Mouse (Mus musculus): ENCODE data around the gene Lipa. TPM values are rescaled to one million over a fixed set of nuclear protein-coding genes. Genes with fewer than 3 reads are reported as not detected.

The Lipa gene
- polyA plus RNA-seq, 1 experiment: 8.8 TPM

GRCm38 (mm10) chr19:34517197-34517596, 10.1 kb downstream of the Lipa start:
- TF ChIP-seq CEBPB (IDR thresholded peaks at IDR 0.05; ENCODE audit: low read depth) (no peak), FOSL1 (IDR thresholded peaks at IDR 0.05; ENCODE audit: insufficient read depth, low read length, poor library complexity, severe bottlenecking) (no peak), USF1 (IDR thresholded peaks at IDR 0.05; ENCODE audit: low read depth) (no peak), MAX (IDR thresholded peaks at IDR 0.05) (no peak), CTCF (IDR thresholded peaks at IDR 0.05; ENCODE audit: control insufficient read depth, insufficient read depth, insufficient read length) (no peak), MYOG (IDR thresholded peaks at IDR 0.05; ENCODE audit: control insufficient read depth, extremely low read depth, insufficient read length) (no peak), MYOD1 (IDR thresholded peaks at IDR 0.05; ENCODE audit: control insufficient read depth, insufficient read length, low read depth) (no peak)
- Histone ChIP-seq H3K79me2 (ENCODE audit: control insufficient read depth, insufficient read depth) (no peaks in the 10 kb centered on the region), H3K36me3 (ENCODE audit: control insufficient read depth, insufficient read depth) (no peaks in the 10 kb centered on the region)

GRCm38 (mm10) chr19:34516346-34516745, 10.9 kb downstream of the Lipa start:
- H3K27me3 ChIP-seq (ENCODE audit: control insufficient read depth, insufficient read depth, insufficient read length): no peaks in the 10 kb centered on the region
- H3K79me3 ChIP-seq (ENCODE audit: low read depth): no peaks in the 10 kb centered on the region
- H3K4me3 ChIP-seq (ENCODE audit: insufficient read depth, poor library complexity, severe bottlenecking): no peak overlapping the region
- H3K79me2 ChIP-seq (ENCODE audit: control insufficient read depth, insufficient read depth): no peaks in the 10 kb centered on the region
- TF ChIP-seq USF1 (IDR thresholded peaks at IDR 0.05; ENCODE audit: low read depth) (no peak), MAX (IDR thresholded peaks at IDR 0.05) (no peak), CTCF (IDR thresholded peaks at IDR 0.05; ENCODE audit: control insufficient read depth, insufficient read depth, insufficient read length) (no peak), FOSL1 (IDR thresholded peaks at IDR 0.05; ENCODE audit: insufficient read depth, low read length, poor library complexity, severe bottlenecking) (no peak), MYOD1 (IDR thresholded peaks at IDR 0.05; ENCODE audit: control insufficient read depth, insufficient read length, low read depth) (no peak), MYOG (IDR thresholded peaks at IDR 0.05; ENCODE audit: control insufficient read depth, extremely low read depth, insufficient read length) (no peak), CEBPB (IDR thresholded peaks at IDR 0.05; ENCODE audit: low read depth) (no peak)
- H3K36me3 ChIP-seq (ENCODE audit: control insufficient read depth, insufficient read depth): no peaks in the 10 kb centered on the region
- H3ac ChIP-seq (ENCODE audit: control insufficient read depth, insufficient read length, low read depth): no peak overlapping the region

More at GRCm38 (mm10) chr19:34517197-34517596, 10.1 kb downstream of the Lipa start:
- Histone ChIP-seq H3ac (ENCODE audit: control insufficient read depth, insufficient read length, low read depth) (no peak overlapping the region), H3K79me3 (ENCODE audit: low read depth) (no peaks in the 10 kb centered on the region), H3K4me3 (ENCODE audit: insufficient read depth, poor library complexity, severe bottlenecking) (no peak overlapping the region), H3K27me3 (ENCODE audit: control insufficient read depth, insufficient read depth, insufficient read length) (no peaks in the 10 kb centered on the region)

- Histone ChIP-seq H3ac (ENCODE audit: control insufficient read depth, insufficient read length, low read depth) (no peak overlapping the region), H3K4me3 (ENCODE audit: insufficient read depth, poor library complexity, severe bottlenecking) (no peak overlapping the region), H3K79me2 (ENCODE audit: control insufficient read depth, insufficient read depth) (no peaks in the 10 kb centered on the region), H3K79me3 (ENCODE audit: low read depth) (no peaks in the 10 kb centered on the region), H3K27me3 (ENCODE audit: control insufficient read depth, insufficient read depth, insufficient read length) (no peaks in the 10 kb centered on the region), H3K36me3 (ENCODE audit: control insufficient read depth, insufficient read depth) (no peaks in the 10 kb centered on the region)
- TF ChIP-seq MYOG (IDR thresholded peaks at IDR 0.05; ENCODE audit: control insufficient read depth, extremely low read depth, insufficient read length) (no peak), CEBPB (IDR thresholded peaks at IDR 0.05; ENCODE audit: low read depth) (no peak), MYOD1 (IDR thresholded peaks at IDR 0.05; ENCODE audit: control insufficient read depth, insufficient read length, low read depth) (no peak), USF1 (IDR thresholded peaks at IDR 0.05; ENCODE audit: low read depth) (no peak), FOSL1 (IDR thresholded peaks at IDR 0.05; ENCODE audit: insufficient read depth, low read length, poor library complexity, severe bottlenecking) (no peak), CTCF (IDR thresholded peaks at IDR 0.05; ENCODE audit: control insufficient read depth, insufficient read depth, insufficient read length) (no peak), MAX (IDR thresholded peaks at IDR 0.05) (no peak)
These were observed 11.6 kb downstream of the Lipa start for GRCm38 (mm10) chr19:34515681-34516080.

- no peaks in the 10 kb centered on the region for H3K79me3 ChIP-seq (ENCODE audit: low read depth)
- H3K79me2 ChIP-seq (ENCODE audit: control insufficient read depth, insufficient read depth): no peaks in the 10 kb centered on the region
- TF ChIP-seq CEBPB (IDR thresholded peaks at IDR 0.05; ENCODE audit: low read depth): no peak
- no peaks in the 10 kb centered on the region for H3K36me3 ChIP-seq (ENCODE audit: control insufficient read depth, insufficient read depth)
- no peak overlapping the region for H3ac ChIP-seq (ENCODE audit: control insufficient read depth, insufficient read length, low read depth)
- H3K4me3 ChIP-seq (ENCODE audit: insufficient read depth, poor library complexity, severe bottlenecking): no peak overlapping the region
- H3K27me3 ChIP-seq (ENCODE audit: control insufficient read depth, insufficient read depth, insufficient read length): no peaks in the 10 kb centered on the region
These were observed 15.7 kb downstream of the Lipa start for GRCm38 (mm10) chr19:34511528-34511927.

GRCm38 (mm10) chr19:34510717-34511116, 16.6 kb downstream of the Lipa start:
- H3K4me3 ChIP-seq (ENCODE audit: insufficient read depth, poor library complexity, severe bottlenecking): no peak overlapping the region
- no peak overlapping the region for H3ac ChIP-seq (ENCODE audit: control insufficient read depth, insufficient read length, low read depth)
- no peaks in the 10 kb centered on the region for H3K79me3 ChIP-seq (ENCODE audit: low read depth)
- no peaks in the 10 kb centered on the region for H3K36me3 ChIP-seq (ENCODE audit: control insufficient read depth, insufficient read depth)
- H3K27me3 ChIP-seq (ENCODE audit: control insufficient read depth, insufficient read depth, insufficient read length): no peaks in the 10 kb centered on the region
- no peaks in the 10 kb centered on the region for H3K79me2 ChIP-seq (ENCODE audit: control insufficient read depth, insufficient read depth)
- TF ChIP-seq MAX (IDR thresholded peaks at IDR 0.05): no peak
- no peak for TF ChIP-seq CTCF (IDR thresholded peaks at IDR 0.05; ENCODE audit: control insufficient read depth, insufficient read depth, insufficient read length)
- TF ChIP-seq USF1 (IDR thresholded peaks at IDR 0.05; ENCODE audit: low read depth): no peak
- no peak for TF ChIP-seq MYOD1 (IDR thresholded peaks at IDR 0.05; ENCODE audit: control insufficient read depth, insufficient read length, low read depth)
- TF ChIP-seq MYOG (IDR thresholded peaks at IDR 0.05; ENCODE audit: control insufficient read depth, extremely low read depth, insufficient read length): no peak

GRCm38 (mm10) chr19:34505161-34505721, 22.0 kb downstream of the Lipa start:
- no peaks in the 10 kb centered on the region for H3K27me3 ChIP-seq (ENCODE audit: control insufficient read depth, insufficient read depth, insufficient read length)
- H3K4me3 ChIP-seq (ENCODE audit: insufficient read depth, poor library complexity, severe bottlenecking): no peak overlapping the region

More at GRCm38 (mm10) chr19:34505161-34505721, 22.0 kb downstream of the Lipa start:
- no peaks in the 10 kb centered on the region for H3K79me3 ChIP-seq (ENCODE audit: low read depth)
- H3ac ChIP-seq (ENCODE audit: control insufficient read depth, insufficient read length, low read depth): no peak overlapping the region
- no peaks in the 10 kb centered on the region for H3K79me2 ChIP-seq (ENCODE audit: control insufficient read depth, insufficient read depth)
- TF ChIP-seq FOSL1 (IDR thresholded peaks at IDR 0.05; ENCODE audit: insufficient read depth, low read length, poor library complexity, severe bottlenecking) (no peak), MAX (IDR thresholded peaks at IDR 0.05) (no peak), MYOD1 (IDR thresholded peaks at IDR 0.05; ENCODE audit: control insufficient read depth, insufficient read length, low read depth) (no peak), USF1 (IDR thresholded peaks at IDR 0.05; ENCODE audit: low read depth) (no peak), CEBPB (IDR thresholded peaks at IDR 0.05; ENCODE audit: low read depth) (no peak), CTCF (IDR thresholded peaks at IDR 0.05; ENCODE audit: control insufficient read depth, insufficient read depth, insufficient read length) (no peak), MYOG (IDR thresholded peaks at IDR 0.05; ENCODE audit: control insufficient read depth, extremely low read depth, insufficient read length) (no peak)
- no peaks in the 10 kb centered on the region for H3K36me3 ChIP-seq (ENCODE audit: control insufficient read depth, insufficient read depth)
